Mouse (Mus musculus) brain, embryonic 14.5 days (tissue): Measurements from ENCODE around the gene Cyp4f18.

Experiments used
- CTCF ChIP-seq: fragments of 200-500 bp; IDR thresholded peaks from 2 replicates; pipeline ENCODE4 v1.5.1; 2012; ENCODE audit warnings: inconsistent platforms, mild to moderate bottlenecking, moderate library complexity, borderline replicate concordance; ENCODE audit not compliant: insufficient read depth, insufficient read length; ENCODE audit errors: extremely low read depth
- POLR2A ChIP-seq: fragments of 200-500 bp; IDR thresholded peaks from 2 replicates; pipeline ENCODE4 v1.6.1; 2012; ENCODE audit warnings: mild to moderate bottlenecking, inconsistent platforms, borderline replicate concordance; ENCODE audit not compliant: poor library complexity, insufficient read depth, insufficient read length, severe bottlenecking; ENCODE audit errors: extremely low read depth

GRCm38 (mm10) chr8:71966411-71966810, 43.0 kb downstream of the Cyp4f18 start:
- TF ChIP-seq CTCF (no peak), POLR2A (no peak)
